Mouse (Mus musculus): ENCODE data around the gene Hist2h2bb. TPM values are rescaled to one million over a fixed set of nuclear protein-coding genes. Genes with fewer than 3 reads are reported as not detected.
A peak's percentile ranks its signal among the peaks of the same experiment; 100 is the strongest.
"Not testable (repeated sequence)": the region's sequence is repeated elsewhere in the genome, so short reads cannot be mapped to it uniquely, and the experiment has no call there.

Hist2h2bb gene
- total RNA-seq (2014; rRNA removed; ENCODE audit: low replicate concordance) = 225 and 283 TPM in 2 replicates
- 0.59 and 1.7 TPM in 2 replicates for polyA plus RNA-seq (2015; fragmentation: Nextera tagmentation; extraction: Ambion mirVana)

DNA sequence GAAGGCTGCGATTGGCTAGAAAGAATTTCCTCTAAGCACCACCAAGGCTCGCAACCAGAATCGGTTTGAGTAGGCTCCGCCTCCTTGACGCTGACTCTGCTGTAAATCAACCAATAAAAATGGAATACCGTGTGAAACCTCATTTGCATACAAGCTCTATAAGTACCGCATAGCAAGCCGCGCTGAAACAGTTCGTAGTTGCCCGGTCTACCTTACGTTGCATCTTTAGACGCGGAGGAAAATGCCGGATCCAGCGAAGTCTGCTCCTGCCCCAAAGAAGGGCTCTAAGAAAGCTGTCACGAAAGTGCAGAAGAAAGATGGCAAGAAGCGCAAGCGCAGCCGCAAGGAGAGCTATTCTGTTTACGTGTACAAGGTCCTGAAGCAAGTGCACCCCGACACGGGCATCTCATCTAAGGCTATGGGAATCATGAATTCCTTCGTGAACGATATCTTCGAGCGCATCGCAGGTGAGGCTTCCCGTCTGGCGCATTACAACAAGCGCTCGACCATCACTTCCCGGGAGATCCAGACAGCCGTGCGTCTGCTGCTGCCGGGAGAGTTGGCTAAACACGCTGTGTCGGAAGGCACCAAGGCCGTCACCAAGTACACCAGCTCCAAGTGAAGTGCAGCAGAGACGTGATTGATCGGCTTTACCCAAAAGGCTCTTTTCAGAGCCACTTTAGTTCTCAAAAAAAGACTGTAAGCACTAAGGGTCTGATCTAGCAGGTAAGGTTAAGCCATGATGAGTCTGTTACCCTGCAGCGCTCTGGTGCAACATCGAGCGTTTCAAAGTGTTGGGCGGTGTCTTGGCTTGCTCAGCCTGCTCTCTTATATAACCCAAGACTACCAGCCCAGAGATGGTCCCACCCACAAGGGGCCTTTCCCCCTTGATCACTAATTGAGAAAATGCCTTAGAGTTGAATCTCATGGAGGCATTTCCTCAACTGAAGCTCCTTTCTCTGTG, at the start of gene Hist2h2bb:
Hist2h2bb (plus strand) TSS at position 242 of the 964 bp plus-strand sequence.
- 2% methylated on average over 45 of the region's 45 CpGs for WGBS
- DNase-seq (ENCODE audit: low spot score) (peak; percentile 98), ATAC-seq (ENCODE audit: insufficient read depth, low read depth) (peak; percentile 95)
- Histone ChIP-seq H3K36me3 (replicated peaks; ENCODE audit: control insufficient read depth, insufficient read depth, low read length) (no peaks in the 10 kb centered on the region), H3K9ac (replicated peaks; ENCODE audit: low read depth, low read length) (peak within 1 kb of the TSS; percentile 60), H3K9me3 (replicated peaks; ENCODE audit: control insufficient read depth, low read length) (no peaks in the 10 kb centered on the region), H3K4me3 (ENCODE audit: low read depth, low read length) (peak within 1 kb of the TSS; percentile 54), H3K4me2 (ENCODE audit: low read depth, low read length) (peak within 1 kb of the TSS; percentile 75), H3K27me3 (ENCODE audit: control insufficient read depth, insufficient read depth, low read length) (no peaks in the 10 kb centered on the region), H3K27ac (ENCODE audit: low read depth) (peak within 1 kb of the TSS; percentile 95), H3K4me1 (ENCODE audit: control insufficient read depth, insufficient read depth) (peaks cover 8% of the 10 kb centered on the region; the same call in 1 of the 2 replicates)
- no peak for TF ChIP-seq CTCF (IDR thresholded peaks at IDR 0.05; ENCODE audit: low read depth)
- TF ChIP-seq EP300 (IDR thresholded peaks at IDR 0.05; ENCODE audit: low read depth) = no peak

- not testable (repeated sequence) for ATAC-seq (ENCODE audit: insufficient read depth, low read depth); DNase-seq (ENCODE audit: low spot score); H3K27me3 ChIP-seq (ENCODE audit: control insufficient read depth, insufficient read depth, low read length); H3K9me3 ChIP-seq (replicated peaks; ENCODE audit: control insufficient read depth, low read length); H3K36me3 ChIP-seq (replicated peaks; ENCODE audit: control insufficient read depth, insufficient read depth, low read length)
- under 1% methylated on average over 26 of the region's 47 CpGs for WGBS
- Histone ChIP-seq H3K27ac (ENCODE audit: low read depth) (peak overlapping the region; percentile 96), H3K9ac (replicated peaks; ENCODE audit: low read depth, low read length) (peak overlapping the region; percentile 83), H3K4me2 (ENCODE audit: low read depth, low read length) (peak overlapping the region; percentile 82), H3K4me3 (ENCODE audit: low read depth, low read length) (peak overlapping the region; percentile 64), H3K4me1 (ENCODE audit: control insufficient read depth, insufficient read depth) (peaks cover 30% of the 10 kb centered on the region)
Measured at GRCm38 (mm10) chr3:96220131-96220764, 49.3 kb upstream of the Hist2h2bb start.

DNA sequence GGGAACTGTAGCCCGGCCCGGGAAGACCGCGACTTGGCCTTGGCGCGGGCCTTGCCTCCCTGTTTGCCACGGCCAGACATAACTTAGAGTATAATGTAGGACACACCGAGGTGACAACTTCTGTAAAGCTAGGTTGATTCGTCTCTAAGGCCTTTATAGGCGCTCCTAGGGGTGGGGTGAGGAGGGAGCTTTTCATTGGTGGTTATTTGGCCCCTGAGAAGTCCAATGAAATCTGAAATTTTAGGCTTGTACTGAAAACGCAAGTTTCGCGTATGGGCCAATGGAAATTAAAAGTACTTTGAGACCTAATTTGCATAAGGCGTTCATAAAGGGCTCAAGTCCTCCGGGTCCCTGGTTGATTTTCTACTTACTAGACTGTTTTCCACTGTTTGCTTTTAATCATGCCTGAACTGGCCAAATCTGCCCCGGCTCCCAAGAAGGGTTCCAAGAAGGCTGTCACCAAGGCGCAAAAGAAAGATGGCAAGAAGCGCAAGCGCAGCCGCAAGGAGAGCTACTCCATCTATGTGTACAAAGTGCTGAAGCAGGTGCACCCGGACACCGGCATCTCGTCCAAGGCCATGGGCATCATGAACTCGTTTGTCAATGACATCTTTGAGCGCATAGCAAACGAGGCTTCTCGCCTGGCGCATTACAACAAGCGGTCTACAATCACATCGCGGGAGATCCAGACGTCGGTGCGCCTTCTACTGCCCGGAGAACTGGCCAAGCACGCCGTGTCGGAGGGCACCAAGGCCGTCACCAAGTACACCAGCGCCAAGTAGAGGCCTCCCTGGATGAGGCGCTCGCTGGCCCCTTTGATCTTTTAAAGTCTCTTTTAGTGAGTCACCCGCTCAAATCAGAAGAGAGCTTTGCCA, 48.5 kb upstream of the Hist2h2bb start, which contains the start of the genes Hist2h2ac and Hist2h2be:
Hist2h2ac (minus strand) TSS at position 116 of the 875 bp plus-strand sequence.
Hist2h2be (plus strand) TSS at position 355 of the 875 bp plus-strand sequence.
- Histone ChIP-seq H3K4me1 (ENCODE audit: control insufficient read depth, insufficient read depth) (peaks cover 32% of the 10 kb centered on the region), H3K9ac (replicated peaks; ENCODE audit: low read depth, low read length) (peak within 1 kb of the TSS; percentile 83), H3K36me3 (replicated peaks; ENCODE audit: control insufficient read depth, insufficient read depth, low read length) (no peaks in the 10 kb centered on the region), H3K4me3 (ENCODE audit: low read depth, low read length) (peak within 1 kb of the TSS; percentile 64), H3K9me3 (replicated peaks; ENCODE audit: control insufficient read depth, low read length) (no peaks in the 10 kb centered on the region), H3K4me2 (ENCODE audit: low read depth, low read length) (peak within 1 kb of the TSS; percentile 82), H3K27me3 (ENCODE audit: control insufficient read depth, insufficient read depth, low read length) (no peaks in the 10 kb centered on the region), H3K27ac (ENCODE audit: low read depth) (peak within 1 kb of the TSS; percentile 96)
- TF ChIP-seq EP300 (IDR thresholded peaks at IDR 0.05; ENCODE audit: low read depth) (peak; percentile 71; the same call in 1 of the 2 replicates), CTCF (IDR thresholded peaks at IDR 0.05; ENCODE audit: low read depth) (no peak; the same call in 1 of the 2 replicates)
- DNase-seq (ENCODE audit: low spot score) (peak; percentile 99), ATAC-seq (ENCODE audit: insufficient read depth, low read depth) (peak; percentile 89)
- under 1% methylated on average over 43 of the region's 43 CpGs for WGBS

- DNase-seq (ENCODE audit: low spot score) = no peak
- no peak for ATAC-seq (ENCODE audit: insufficient read depth, low read depth)
- H3K9ac ChIP-seq (replicated peaks; ENCODE audit: low read depth, low read length) = peak overlapping the region; percentile 83
- no peaks in the 10 kb centered on the region for H3K27me3 ChIP-seq (ENCODE audit: control insufficient read depth, insufficient read depth, low read length)
- peak overlapping the region; percentile 82 for H3K4me2 ChIP-seq (ENCODE audit: low read depth, low read length)
- no peaks in the 10 kb centered on the region for H3K9me3 ChIP-seq (replicated peaks; ENCODE audit: control insufficient read depth, low read length)
- no peak for TF ChIP-seq EP300 (IDR thresholded peaks at IDR 0.05; ENCODE audit: low read depth)
- no peak for TF ChIP-seq CTCF (IDR thresholded peaks at IDR 0.05; ENCODE audit: low read depth)
- WGBS = 25% methylated on average over 9 of the region's 9 CpGs
- peak overlapping the region; percentile 96 for H3K27ac ChIP-seq (ENCODE audit: low read depth)
- no peaks in the 10 kb centered on the region for H3K36me3 ChIP-seq (replicated peaks; ENCODE audit: control insufficient read depth, insufficient read depth, low read length)
- H3K4me1 ChIP-seq (ENCODE audit: control insufficient read depth, insufficient read depth) = peaks cover 32% of the 10 kb centered on the region
- H3K4me3 ChIP-seq (ENCODE audit: low read depth, low read length) = peak overlapping the region; percentile 64
Measured at GRCm38 (mm10) chr3:96221640-96222038, 47.9 kb upstream of the Hist2h2bb start.

- peaks cover 32% of the 10 kb centered on the region for H3K4me1 ChIP-seq (ENCODE audit: control insufficient read depth, insufficient read depth)
- DNase-seq (ENCODE audit: low spot score) (no peak), ATAC-seq (ENCODE audit: insufficient read depth, low read depth) (no peak)
- H3K27me3 ChIP-seq (ENCODE audit: control insufficient read depth, insufficient read depth, low read length) = no peaks in the 10 kb centered on the region
- TF ChIP-seq CTCF (IDR thresholded peaks at IDR 0.05; ENCODE audit: low read depth) (no peak), EP300 (IDR thresholded peaks at IDR 0.05; ENCODE audit: low read depth) (no peak)
- H3K9ac ChIP-seq (replicated peaks; ENCODE audit: low read depth, low read length) = no peak overlapping the region
- WGBS = 87% methylated on average over 4 of the region's 4 CpGs
- H3K4me3 ChIP-seq (ENCODE audit: low read depth, low read length) = no peak overlapping the region
- H3K9me3 ChIP-seq (replicated peaks; ENCODE audit: control insufficient read depth, low read length) = no peaks in the 10 kb centered on the region
- no peak overlapping the region for H3K27ac ChIP-seq (ENCODE audit: low read depth)
- peak overlapping the region; percentile 82 for H3K4me2 ChIP-seq (ENCODE audit: low read depth, low read length)
- no peaks in the 10 kb centered on the region for H3K36me3 ChIP-seq (replicated peaks; ENCODE audit: control insufficient read depth, insufficient read depth, low read length)
Measured at GRCm38 (mm10) chr3:96222774-96223173, 46.8 kb upstream of the Hist2h2bb start.
